Mouse (Mus musculus): ENCODE results near the gene Rfx3. TPM values are rescaled to one million over a fixed set of nuclear protein-coding genes. Genes with fewer than 3 reads are reported as not detected.

Gene Rfx3
- polyA plus RNA-seq, 1 experiment from 2014 or later: 4.1 TPM

DNA sequence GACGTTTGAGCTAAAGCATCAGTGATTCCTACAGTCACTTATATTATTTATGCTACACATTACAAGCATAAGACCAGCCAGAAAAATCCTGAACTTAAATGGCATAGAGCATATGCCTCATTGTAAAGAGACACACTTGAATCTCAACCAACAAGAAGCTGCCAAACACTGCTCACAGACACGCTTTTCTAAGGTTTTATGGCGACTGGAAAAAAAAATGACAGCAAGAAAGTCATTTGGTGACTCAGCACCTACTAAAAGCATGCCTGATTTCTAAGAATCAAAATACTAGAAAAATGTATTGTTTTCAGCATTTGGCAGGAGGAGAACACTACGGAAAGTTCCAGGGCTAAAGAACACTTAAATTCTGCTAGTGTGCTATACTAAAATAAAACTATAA is 163.9 kb downstream of the Rfx3 start:
- Histone ChIP-seq H3K4me3 (ENCODE audit: low read depth, low read length) (no peak overlapping the region), H3K36me3 (ENCODE audit: insufficient read depth, low read length) (no peaks in the 10 kb centered on the region), H3K4me1 (ENCODE audit: insufficient read depth, low read depth, low read length) (no peaks in the 10 kb centered on the region), H3K9me3 (ENCODE audit: low read length) (no peaks in the 10 kb centered on the region), H3K9ac (replicated peaks; ENCODE audit: low read depth) (no peak overlapping the region), H3K27ac (ENCODE audit: low read length) (no peak overlapping the region), H3K27me3 (replicated peaks; ENCODE audit: insufficient read depth, low read length) (no peaks in the 10 kb centered on the region), H3K4me2 (replicated peaks; ENCODE audit: low read depth, low read length) (no peak overlapping the region)
- DNase-seq (ENCODE audit: low spot score) (no peak), ATAC-seq (no peak)
- TF ChIP-seq CTCF (IDR thresholded peaks at IDR 0.05) (no peak), EP300 (IDR thresholded peaks at IDR 0.05) (no peak)
- 70% methylated on average over 4 of the region's 4 CpGs for WGBS

DNA sequence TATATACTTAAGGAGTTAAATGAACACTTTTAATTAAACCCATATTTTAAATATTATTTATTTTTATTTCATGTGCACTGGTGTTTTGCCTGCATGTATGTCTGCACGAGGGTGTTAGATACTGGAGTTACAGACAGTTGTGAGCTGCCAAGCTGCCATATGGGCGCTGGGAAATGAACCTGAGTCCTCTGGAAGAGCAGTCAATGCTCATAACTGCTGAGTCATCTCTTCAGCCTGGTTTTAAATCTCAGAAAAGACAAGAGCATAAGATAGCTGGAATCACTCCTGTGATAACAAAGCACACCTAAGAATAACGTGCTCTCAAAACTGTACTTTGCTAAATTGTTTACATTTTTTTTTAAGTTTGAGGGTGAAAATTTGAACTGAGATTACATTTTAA is 172.3 kb downstream of the Rfx3 start:
- WGBS: 62% methylated on average over 3 of the region's 3 CpGs
- H3K36me3 ChIP-seq (ENCODE audit: insufficient read depth, low read length): no peaks in the 10 kb centered on the region
- H3K27me3 ChIP-seq (replicated peaks; ENCODE audit: insufficient read depth, low read length): no peaks in the 10 kb centered on the region
- no peak overlapping the region for H3K9ac ChIP-seq (replicated peaks; ENCODE audit: low read depth)
- no peak overlapping the region for H3K4me2 ChIP-seq (replicated peaks; ENCODE audit: low read depth, low read length)
- DNase-seq (ENCODE audit: low spot score) (no peak), ATAC-seq (no peak)
- no peak overlapping the region for H3K27ac ChIP-seq (ENCODE audit: low read length)
- no peak for TF ChIP-seq CTCF (IDR thresholded peaks at IDR 0.05)
- TF ChIP-seq EP300 (IDR thresholded peaks at IDR 0.05): no peak
- H3K4me3 ChIP-seq (ENCODE audit: low read depth, low read length): no peak overlapping the region
- H3K4me1 ChIP-seq (ENCODE audit: insufficient read depth, low read depth, low read length): no peaks in the 10 kb centered on the region
- H3K9me3 ChIP-seq (ENCODE audit: low read length): no peaks in the 10 kb centered on the region

DNA sequence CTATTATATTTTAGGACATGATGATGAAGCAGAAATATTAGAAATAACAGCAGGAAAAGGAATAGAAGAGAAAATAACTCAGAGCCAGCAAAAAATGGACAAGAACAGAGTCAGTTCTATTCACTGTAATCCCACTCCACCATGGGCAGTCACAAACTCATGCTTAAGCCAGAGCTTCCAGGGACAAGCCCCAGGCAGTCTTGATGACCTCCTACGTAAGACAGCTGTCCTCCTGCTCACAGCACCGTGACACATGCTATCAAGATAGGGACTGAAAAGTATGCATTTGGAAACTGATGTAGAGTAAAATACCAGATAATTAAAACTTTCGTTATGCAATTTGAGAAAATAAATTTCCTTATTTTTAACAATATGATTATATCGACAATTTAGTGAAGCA is 172.9 kb downstream of the Rfx3 start:
- ATAC-seq (no peak), DNase-seq (ENCODE audit: low spot score) (no peak)
- H3K4me1 ChIP-seq (ENCODE audit: insufficient read depth, low read depth, low read length): no peaks in the 10 kb centered on the region
- no peak overlapping the region for H3K4me2 ChIP-seq (replicated peaks; ENCODE audit: low read depth, low read length)
- H3K36me3 ChIP-seq (ENCODE audit: insufficient read depth, low read length): no peaks in the 10 kb centered on the region
- no peak overlapping the region for H3K9ac ChIP-seq (replicated peaks; ENCODE audit: low read depth)
- WGBS: 71% methylated on average over 4 of the region's 4 CpGs
- no peaks in the 10 kb centered on the region for H3K27me3 ChIP-seq (replicated peaks; ENCODE audit: insufficient read depth, low read length)
- no peak for TF ChIP-seq EP300 (IDR thresholded peaks at IDR 0.05)
- no peak for TF ChIP-seq CTCF (IDR thresholded peaks at IDR 0.05)
- no peaks in the 10 kb centered on the region for H3K9me3 ChIP-seq (ENCODE audit: low read length)
- no peak overlapping the region for H3K27ac ChIP-seq (ENCODE audit: low read length)
- no peak overlapping the region for H3K4me3 ChIP-seq (ENCODE audit: low read depth, low read length)

DNA sequence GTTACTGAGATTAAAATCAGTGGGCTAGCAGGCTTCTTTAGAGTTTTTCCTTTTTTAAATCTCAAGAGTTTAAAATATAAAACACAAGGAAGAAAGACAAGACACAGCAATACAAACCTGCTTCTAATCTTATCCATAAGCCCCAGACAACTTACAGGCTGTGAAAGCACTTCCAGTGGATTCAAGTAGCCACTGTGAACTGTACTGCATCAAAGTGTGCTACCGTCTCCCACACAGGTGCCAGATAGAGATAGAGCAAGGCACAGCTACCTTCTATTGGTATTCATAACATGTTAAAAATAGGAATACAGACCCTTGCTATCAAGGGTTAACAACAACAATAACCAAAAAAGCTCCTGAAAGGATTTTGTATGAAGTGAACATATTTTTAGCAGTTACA is 178.5 kb downstream of the Rfx3 start:
- DNase-seq (ENCODE audit: low spot score) (no peak), ATAC-seq (no peak)
- Histone ChIP-seq H3K27ac (ENCODE audit: low read length) (no peak overlapping the region), H3K27me3 (replicated peaks; ENCODE audit: insufficient read depth, low read length) (no peaks in the 10 kb centered on the region), H3K4me3 (ENCODE audit: low read depth, low read length) (no peak overlapping the region), H3K4me2 (replicated peaks; ENCODE audit: low read depth, low read length) (no peak overlapping the region), H3K9me3 (ENCODE audit: low read length) (no peaks in the 10 kb centered on the region), H3K36me3 (ENCODE audit: insufficient read depth, low read length) (no peaks in the 10 kb centered on the region), H3K9ac (replicated peaks; ENCODE audit: low read depth) (no peak overlapping the region), H3K4me1 (ENCODE audit: insufficient read depth, low read depth, low read length) (no peaks in the 10 kb centered on the region)
- 65% methylated on average over 1 of the region's 1 CpGs for WGBS
- no peak for TF ChIP-seq CTCF (IDR thresholded peaks at IDR 0.05)
- TF ChIP-seq EP300 (IDR thresholded peaks at IDR 0.05): no peak

DNA sequence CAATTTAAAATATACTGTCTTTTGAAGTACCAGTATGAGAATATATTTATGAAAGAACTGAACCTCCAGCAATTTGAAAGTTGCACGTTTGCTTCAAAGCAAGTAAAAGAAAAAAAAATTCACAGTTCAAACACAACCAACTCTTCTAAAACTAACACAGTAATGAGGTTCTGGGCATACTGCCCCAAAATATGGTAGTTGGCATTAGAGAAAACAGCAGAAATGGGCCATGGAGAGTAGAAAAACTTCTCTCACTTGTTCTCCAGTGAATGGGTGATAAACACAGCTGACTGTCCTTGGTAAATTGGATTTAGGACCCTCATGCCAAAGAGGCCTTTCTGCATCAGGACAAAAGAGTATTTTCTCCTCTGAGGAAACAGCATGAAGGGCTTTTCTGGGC is 182.7 kb downstream of the Rfx3 start:
- H3K27me3 ChIP-seq (replicated peaks; ENCODE audit: insufficient read depth, low read length): no peaks in the 10 kb centered on the region
- ATAC-seq (no peak), DNase-seq (ENCODE audit: low spot score) (no peak)
- no peaks in the 10 kb centered on the region for H3K9me3 ChIP-seq (ENCODE audit: low read length)
- no peak overlapping the region for H3K4me2 ChIP-seq (replicated peaks; ENCODE audit: low read depth, low read length)
- no peaks in the 10 kb centered on the region for H3K4me1 ChIP-seq (ENCODE audit: insufficient read depth, low read depth, low read length)
- H3K9ac ChIP-seq (replicated peaks; ENCODE audit: low read depth): no peak overlapping the region
- WGBS: 64% methylated on average over 1 of the region's 1 CpGs
- no peaks in the 10 kb centered on the region for H3K36me3 ChIP-seq (ENCODE audit: insufficient read depth, low read length)
- TF ChIP-seq EP300 (IDR thresholded peaks at IDR 0.05): no peak
- TF ChIP-seq CTCF (IDR thresholded peaks at IDR 0.05): no peak
- no peak overlapping the region for H3K27ac ChIP-seq (ENCODE audit: low read length)
- H3K4me3 ChIP-seq (ENCODE audit: low read depth, low read length): no peak overlapping the region

DNA sequence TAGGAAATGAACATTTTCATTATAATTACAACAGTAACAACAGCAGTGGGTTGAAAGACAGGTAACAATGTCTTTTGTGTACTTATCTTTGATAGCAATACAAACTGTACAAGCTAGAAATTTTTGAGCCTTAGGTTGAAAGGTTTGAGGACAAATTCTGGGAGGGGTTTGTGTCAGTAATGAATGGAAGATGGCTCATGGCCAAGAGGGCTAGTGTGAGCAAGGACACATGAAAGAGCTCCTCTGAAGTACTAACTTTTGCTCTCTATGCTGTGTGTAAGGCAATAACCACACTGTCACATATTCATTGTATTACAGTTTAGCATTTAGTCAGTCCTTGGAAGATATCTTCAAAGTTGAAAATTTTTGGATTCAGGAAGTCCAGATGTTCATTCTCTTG is 193.3 kb downstream of the Rfx3 start:
- Histone ChIP-seq H3K4me2 (replicated peaks; ENCODE audit: low read depth, low read length) (no peak overlapping the region), H3K4me1 (ENCODE audit: insufficient read depth, low read depth, low read length) (no peaks in the 10 kb centered on the region), H3K36me3 (ENCODE audit: insufficient read depth, low read length) (no peaks in the 10 kb centered on the region), H3K27ac (ENCODE audit: low read length) (no peak overlapping the region), H3K4me3 (ENCODE audit: low read depth, low read length) (no peak overlapping the region), H3K9me3 (ENCODE audit: low read length) (no peaks in the 10 kb centered on the region), H3K9ac (replicated peaks; ENCODE audit: low read depth) (no peak overlapping the region), H3K27me3 (replicated peaks; ENCODE audit: insufficient read depth, low read length) (no peaks in the 10 kb centered on the region)
- DNase-seq (ENCODE audit: low spot score) (no peak), ATAC-seq (no peak)
- TF ChIP-seq EP300 (IDR thresholded peaks at IDR 0.05) (no peak), CTCF (IDR thresholded peaks at IDR 0.05) (no peak)

DNA sequence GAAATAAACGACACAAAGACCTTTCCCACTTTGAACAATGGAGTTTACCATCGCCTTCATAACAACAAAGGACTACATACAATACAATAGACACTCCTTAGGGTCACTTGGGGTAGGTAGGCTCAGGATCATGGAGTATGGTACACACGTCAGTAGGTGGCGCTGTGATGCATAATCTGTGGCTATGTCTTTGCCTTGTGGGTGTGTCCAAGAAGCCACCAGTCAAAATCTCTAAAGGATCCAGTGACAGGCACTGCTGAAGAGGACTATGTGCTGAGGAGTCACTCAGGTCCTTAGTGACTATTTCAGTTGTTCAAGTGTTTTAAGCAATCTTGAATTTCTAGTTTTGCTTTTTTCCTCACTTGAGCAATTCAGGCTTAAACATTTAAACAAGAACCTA is 230.9 kb downstream of the Rfx3 start:
- Histone ChIP-seq H3K9me3 (ENCODE audit: low read length) (no peaks in the 10 kb centered on the region), H3K36me3 (ENCODE audit: insufficient read depth, low read length) (0 out of 2 replicates have a peak, but pooled peaks cover 3% of the 10 kb centered on the region), H3K27ac (ENCODE audit: low read length) (no peak overlapping the region), H3K4me1 (ENCODE audit: insufficient read depth, low read depth, low read length) (no peaks in the 10 kb centered on the region), H3K4me3 (ENCODE audit: low read depth, low read length) (no peak overlapping the region), H3K4me2 (replicated peaks; ENCODE audit: low read depth, low read length) (no peak overlapping the region), H3K27me3 (replicated peaks; ENCODE audit: insufficient read depth, low read length) (no peaks in the 10 kb centered on the region), H3K9ac (replicated peaks; ENCODE audit: low read depth) (no peak overlapping the region)
- peak; percentile 69 for TF ChIP-seq CTCF (IDR thresholded peaks at IDR 0.05)
- TF ChIP-seq EP300 (IDR thresholded peaks at IDR 0.05): no peak
- 57% methylated on average over 4 of the region's 4 CpGs for WGBS
- peak; percentile 94 for ATAC-seq
- DNase-seq (ENCODE audit: low spot score): peak; percentile 72

Data from lung, postnatal 0 days (tissue).